Mouse (Mus musculus): ENCODE results near the gene Llgl1. TPM values are rescaled to one million over a fixed set of nuclear protein-coding genes. Genes with fewer than 3 reads are reported as not detected.

Gene Llgl1
- polyA plus RNA-seq, 1 experiment from 2014 or later: 35.6 TPM

DNA sequence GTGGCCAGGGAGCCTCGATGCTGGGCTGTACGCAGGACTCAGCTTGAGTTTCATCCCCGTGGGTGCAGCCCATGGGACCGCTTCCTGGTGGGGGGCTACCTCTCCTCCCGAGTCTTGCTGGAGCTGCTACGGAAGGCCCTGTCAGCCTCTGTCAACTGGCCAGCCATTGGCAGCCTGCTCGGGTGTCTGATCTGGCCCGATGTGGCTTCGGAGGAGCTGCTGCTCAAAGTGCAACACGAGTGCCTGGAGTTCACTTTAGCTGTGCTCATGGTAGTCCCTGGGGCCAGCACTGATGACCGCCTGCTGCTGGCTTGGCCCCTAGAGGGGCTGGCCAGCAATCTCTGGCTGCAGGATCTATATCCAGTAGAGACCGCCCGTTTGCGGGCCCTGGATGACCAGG lies 31.7 kb downstream of the Llgl1 start:
- peaks cover 8% of the 10 kb centered on the region; the same call in 1 of the 2 replicates for H3K36me3 ChIP-seq (ENCODE audit: control insufficient read depth, insufficient read depth, low read length)
- no peaks in the 10 kb centered on the region for H3K9me3 ChIP-seq (ENCODE audit: control insufficient read depth, low read length)
- no peak overlapping the region for H3K4me2 ChIP-seq
- H3K27ac ChIP-seq (ENCODE audit: low read depth, low read length): no peak overlapping the region
- ATAC-seq (replicated peaks; ENCODE audit: low FRiP score) (no peak), DNase-seq (ENCODE audit: low spot score) (no peak)
- WGBS: 90% methylated on average over 14 of the region's 14 CpGs
- H3K4me1 ChIP-seq (replicated peaks; ENCODE audit: control insufficient read depth, insufficient read depth, low read length): peaks cover 11% of the 10 kb centered on the region
- H3K27me3 ChIP-seq (replicated peaks; ENCODE audit: control insufficient read depth, insufficient read depth, low read length): no peaks in the 10 kb centered on the region
- H3K4me3 ChIP-seq (ENCODE audit: low read depth, low read length): no peak overlapping the region
- H3K9ac ChIP-seq (ENCODE audit: low read depth, low read length): no peak overlapping the region

GRCm38 (mm10) chr11:60734206-60734605 lies 34.7 kb downstream of the Llgl1 start:
- no peaks in the 10 kb centered on the region for H3K9me3 ChIP-seq (ENCODE audit: control insufficient read depth, low read length)
- DNase-seq (ENCODE audit: low spot score) (no peak), ATAC-seq (replicated peaks; ENCODE audit: low FRiP score) (no peak)
- no peaks in the 10 kb centered on the region for H3K27me3 ChIP-seq (replicated peaks; ENCODE audit: control insufficient read depth, insufficient read depth, low read length)
- no peaks in the 10 kb centered on the region for H3K4me1 ChIP-seq (replicated peaks; ENCODE audit: control insufficient read depth, insufficient read depth, low read length)
- no peak overlapping the region for H3K9ac ChIP-seq (ENCODE audit: low read depth, low read length)
- H3K27ac ChIP-seq (ENCODE audit: low read depth, low read length): no peak overlapping the region
- peaks cover 8% of the 10 kb centered on the region; the same call in 1 of the 2 replicates for H3K36me3 ChIP-seq (ENCODE audit: control insufficient read depth, insufficient read depth, low read length)
- no peak overlapping the region for H3K4me3 ChIP-seq (ENCODE audit: low read depth, low read length)
- WGBS: 66% methylated on average over 2 of the region's 2 CpGs
- no peak overlapping the region for H3K4me2 ChIP-seq

GRCm38 (mm10) chr11:60735191-60735590 lies 35.7 kb downstream of the Llgl1 start:
- Histone ChIP-seq H3K36me3 (ENCODE audit: control insufficient read depth, insufficient read depth, low read length) (peaks cover 10% of the 10 kb centered on the region; the same call in 1 of the 2 replicates), H3K9me3 (ENCODE audit: control insufficient read depth, low read length) (no peaks in the 10 kb centered on the region), H3K4me2 (no peak overlapping the region), H3K27ac (ENCODE audit: low read depth, low read length) (no peak overlapping the region), H3K4me1 (replicated peaks; ENCODE audit: control insufficient read depth, insufficient read depth, low read length) (no peaks in the 10 kb centered on the region), H3K4me3 (ENCODE audit: low read depth, low read length) (no peak overlapping the region), H3K27me3 (replicated peaks; ENCODE audit: control insufficient read depth, insufficient read depth, low read length) (no peaks in the 10 kb centered on the region), H3K9ac (ENCODE audit: low read depth, low read length) (no peak overlapping the region)
- no peak for ATAC-seq (replicated peaks; ENCODE audit: low FRiP score)
- DNase-seq (ENCODE audit: low spot score): no peak
- WGBS: 81% methylated on average over 5 of the region's 5 CpGs

DNA sequence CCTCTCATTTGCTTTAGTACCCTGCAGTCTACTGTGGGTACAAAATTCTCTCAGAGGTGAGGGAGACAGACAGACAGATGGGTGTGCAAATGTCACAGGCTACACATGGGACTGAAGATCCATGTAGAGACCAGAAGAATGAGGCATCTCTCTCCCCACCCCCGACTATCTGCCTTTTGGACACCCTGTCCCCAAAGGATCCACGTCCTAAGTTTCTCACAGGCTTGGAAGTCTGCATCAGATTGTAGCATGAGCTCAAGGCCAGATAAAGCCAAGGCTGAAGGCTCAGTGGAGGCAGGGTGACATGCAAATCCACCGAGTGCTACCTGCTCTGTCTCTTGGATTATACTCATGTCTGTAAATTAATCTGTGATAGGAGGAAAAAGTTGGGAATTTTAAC lies 37.0 kb downstream of the Llgl1 start:
- Histone ChIP-seq H3K27me3 (replicated peaks; ENCODE audit: control insufficient read depth, insufficient read depth, low read length) (no peaks in the 10 kb centered on the region), H3K4me1 (replicated peaks; ENCODE audit: control insufficient read depth, insufficient read depth, low read length) (no peaks in the 10 kb centered on the region), H3K4me3 (ENCODE audit: low read depth, low read length) (no peak overlapping the region), H3K9me3 (ENCODE audit: control insufficient read depth, low read length) (no peaks in the 10 kb centered on the region), H3K9ac (ENCODE audit: low read depth, low read length) (no peak overlapping the region), H3K4me2 (no peak overlapping the region), H3K36me3 (ENCODE audit: control insufficient read depth, insufficient read depth, low read length) (peaks cover 10% of the 10 kb centered on the region; the same call in 1 of the 2 replicates), H3K27ac (ENCODE audit: low read depth, low read length) (no peak overlapping the region)
- ATAC-seq (replicated peaks; ENCODE audit: low FRiP score) (no peak), DNase-seq (ENCODE audit: low spot score) (no peak)
- 82% methylated on average over 3 of the region's 3 CpGs for WGBS

DNA sequence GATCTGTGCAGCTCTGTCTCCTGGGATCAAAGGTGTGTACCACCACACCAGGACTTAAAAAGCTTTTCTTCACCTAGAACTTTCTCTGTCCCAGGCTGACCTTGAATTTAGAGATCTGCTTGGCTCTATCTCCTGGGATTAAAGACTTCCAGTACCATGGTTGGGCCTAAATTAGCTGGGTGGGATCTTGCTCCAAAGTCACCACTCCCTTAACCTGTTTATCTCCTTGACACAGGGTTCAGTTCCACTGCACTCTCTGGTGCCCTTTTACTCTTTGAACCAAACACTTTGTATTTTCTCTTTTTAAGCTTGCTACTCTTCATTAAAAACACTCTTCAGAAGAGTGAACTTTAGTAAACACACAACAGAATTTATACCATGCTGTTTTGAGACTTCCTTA lies 37.9 kb downstream of the Llgl1 start:
- H3K36me3 ChIP-seq (ENCODE audit: control insufficient read depth, insufficient read depth, low read length): peaks cover 13% of the 10 kb centered on the region

DNA sequence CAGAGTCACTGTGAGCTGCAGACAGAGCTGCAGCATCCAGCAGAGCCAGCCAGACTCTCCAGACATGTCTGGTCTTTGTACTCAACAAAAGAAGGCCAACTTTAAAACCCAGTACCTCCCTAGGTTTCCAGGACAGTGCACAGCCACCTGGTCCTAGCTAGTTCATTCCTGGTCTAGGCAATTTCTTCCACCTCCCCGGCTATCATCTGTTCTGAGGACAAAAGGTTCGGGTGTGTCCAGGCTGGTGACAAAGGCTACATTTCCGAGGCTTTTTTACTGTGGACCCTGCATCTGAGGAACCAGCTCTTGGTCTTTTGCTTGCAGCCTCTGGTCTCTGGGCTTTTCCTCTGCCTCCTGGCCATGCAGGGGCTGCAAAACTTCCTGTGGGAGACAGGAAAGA lies 40.8 kb downstream of the Llgl1 start:
- Histone ChIP-seq H3K4me2 (no peak overlapping the region), H3K9me3 (ENCODE audit: control insufficient read depth, low read length) (no peaks in the 10 kb centered on the region), H3K4me3 (ENCODE audit: low read depth, low read length) (no peak overlapping the region), H3K27ac (ENCODE audit: low read depth, low read length) (no peak overlapping the region), H3K9ac (ENCODE audit: low read depth, low read length) (no peak overlapping the region), H3K27me3 (replicated peaks; ENCODE audit: control insufficient read depth, insufficient read depth, low read length) (no peaks in the 10 kb centered on the region), H3K4me1 (replicated peaks; ENCODE audit: control insufficient read depth, insufficient read depth, low read length) (no peaks in the 10 kb centered on the region), H3K36me3 (ENCODE audit: control insufficient read depth, insufficient read depth, low read length) (peaks cover 24% of the 10 kb centered on the region)
- no peak for DNase-seq (ENCODE audit: low spot score)
- WGBS: 87% methylated on average over 3 of the region's 3 CpGs
- no peak for ATAC-seq (replicated peaks; ENCODE audit: low FRiP score)

More for the DNA sequence above, 37.9 kb downstream of the Llgl1 start:
- Histone ChIP-seq H3K27me3 (replicated peaks; ENCODE audit: control insufficient read depth, insufficient read depth, low read length) (no peaks in the 10 kb centered on the region), H3K9me3 (ENCODE audit: control insufficient read depth, low read length) (no peaks in the 10 kb centered on the region), H3K4me1 (replicated peaks; ENCODE audit: control insufficient read depth, insufficient read depth, low read length) (no peaks in the 10 kb centered on the region), H3K4me3 (ENCODE audit: low read depth, low read length) (no peak overlapping the region), H3K27ac (ENCODE audit: low read depth, low read length) (no peak overlapping the region), H3K9ac (ENCODE audit: low read depth, low read length) (no peak overlapping the region), H3K4me2 (no peak overlapping the region)
- DNase-seq (ENCODE audit: low spot score) (no peak), ATAC-seq (replicated peaks; ENCODE audit: low FRiP score) (no peak)

DNA sequence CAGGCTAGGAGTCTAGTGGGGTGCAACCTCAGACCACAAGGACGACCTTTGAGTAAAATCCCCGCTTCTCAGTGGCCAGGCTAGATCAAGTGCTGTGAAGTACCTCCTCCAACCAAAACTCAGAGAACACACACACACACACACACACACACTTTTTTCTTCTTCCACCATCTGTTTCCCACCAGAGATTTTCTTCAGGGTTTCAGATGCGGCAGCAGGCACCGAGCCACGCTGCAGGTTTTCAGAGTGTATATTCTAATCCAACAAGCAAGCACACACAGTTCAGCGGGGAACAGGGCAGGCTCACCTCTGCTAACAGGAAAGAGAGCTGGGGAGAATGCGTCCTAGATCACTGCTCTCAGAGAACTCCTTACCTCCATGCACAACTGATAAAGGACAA lies 56.0 kb downstream of the Llgl1 start:
- ATAC-seq (replicated peaks; ENCODE audit: low FRiP score): no peak
- Histone ChIP-seq H3K4me1 (replicated peaks; ENCODE audit: control insufficient read depth, insufficient read depth, low read length) (no peaks in the 10 kb centered on the region), H3K9ac (ENCODE audit: low read depth, low read length) (no peak overlapping the region), H3K27me3 (replicated peaks; ENCODE audit: control insufficient read depth, insufficient read depth, low read length) (no peaks in the 10 kb centered on the region), H3K4me3 (ENCODE audit: low read depth, low read length) (no peak overlapping the region), H3K9me3 (ENCODE audit: control insufficient read depth, low read length) (no peaks in the 10 kb centered on the region), H3K27ac (ENCODE audit: low read depth, low read length) (no peak overlapping the region), H3K4me2 (no peak overlapping the region), H3K36me3 (ENCODE audit: control insufficient read depth, insufficient read depth, low read length) (peaks cover 48% of the 10 kb centered on the region)
- DNase-seq (ENCODE audit: low spot score): no peak
- 88% methylated on average over 7 of the region's 7 CpGs for WGBS

DNA sequence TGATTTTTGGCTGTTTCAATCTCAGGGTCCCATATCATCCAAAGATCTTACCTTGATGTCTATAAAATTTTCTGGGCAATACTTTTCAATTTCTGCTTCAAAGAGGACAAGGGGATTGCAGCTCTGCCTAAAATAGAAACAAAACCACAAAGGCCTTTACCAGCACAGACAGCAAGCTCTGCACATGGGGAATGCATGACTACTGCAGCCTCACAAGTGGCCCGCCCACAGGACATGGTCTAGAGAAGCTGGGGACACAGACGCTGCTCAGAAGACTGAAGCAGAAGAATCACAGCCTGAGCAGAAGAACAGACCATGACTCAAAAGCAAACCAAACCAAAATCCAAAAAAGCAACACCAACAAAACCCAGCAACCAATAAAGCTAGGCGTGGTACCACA lies 62.2 kb downstream of the Llgl1 start:
- no peaks in the 10 kb centered on the region; the same call in 1 of the 2 replicates for H3K4me1 ChIP-seq (replicated peaks; ENCODE audit: control insufficient read depth, insufficient read depth, low read length)
- H3K9ac ChIP-seq (ENCODE audit: low read depth, low read length): no peak overlapping the region
- no peaks in the 10 kb centered on the region for H3K9me3 ChIP-seq (ENCODE audit: control insufficient read depth, low read length)
- no peak for ATAC-seq (replicated peaks; ENCODE audit: low FRiP score)
- no peak overlapping the region for H3K4me2 ChIP-seq
- WGBS: 81% methylated on average over 3 of the region's 3 CpGs
- no peak overlapping the region for H3K27ac ChIP-seq (ENCODE audit: low read depth, low read length)
- no peak for DNase-seq (ENCODE audit: low spot score)
- peaks cover 18% of the 10 kb centered on the region for H3K36me3 ChIP-seq (ENCODE audit: control insufficient read depth, insufficient read depth, low read length)
- H3K4me3 ChIP-seq (ENCODE audit: low read depth, low read length): no peak overlapping the region
- no peaks in the 10 kb centered on the region for H3K27me3 ChIP-seq (replicated peaks; ENCODE audit: control insufficient read depth, insufficient read depth, low read length)
